Mouse (Mus musculus) layer of hippocampus, adult 2 months (tissue): ENCODE results near the gene Clip3. TPM values are rescaled to one million over a fixed set of nuclear protein-coding genes. Genes with fewer than 3 reads are reported as not detected.

Experiments used
- DNase-seq, 2 experiments: peaks; one replicate each; pipeline ENCODE4 v3.0.0; 2022; ENCODE audit warnings: low spot score in 2 of 2
- H3K27ac ChIP-seq: fragments of 200-600 bp; 2 replicates; pipeline ENCODE4 v1.8.1; 2022
- H3K4me3 ChIP-seq: fragments of 200-600 bp; 2 replicates; pipeline ENCODE4 v1.8.1; 2022; ENCODE audit warnings: mild to moderate bottlenecking
- CTCF ChIP-seq: fragments of 200-600 bp; conservative IDR thresholded peaks from 2 replicates; pipeline ENCODE4 v1.8.1; 2022; ENCODE audit warnings: antibody characterized with exemption, mild to moderate bottlenecking, moderate library complexity
- total RNA-seq, 2 experiments: library from RNA; stranded (reverse); gene quantifications; 2 replicates each; pipeline ENCODE4 v1.2.3; 2021

Clip3 gene
- total RNA-seq, 2 experiments from 2014 or later, result 453 to 474 TPM

GRCm38 (mm10) chr7:30281522-30281921 is 10.0 kb upstream of the Clip3 start:
- TF ChIP-seq CTCF, result no peak
- H3K27ac ChIP-seq, result no peak overlapping the region
- H3K4me3 ChIP-seq, result no peak overlapping the region
- DNase-seq, result no peak

- no peak overlapping the region for H3K27ac ChIP-seq
- TF ChIP-seq CTCF, result no peak
Observed at GRCm38 (mm10) chr7:30282740-30283139, 8.8 kb upstream of the Clip3 start.

GRCm38 (mm10) chr7:30286701-30287410 is 4.7 kb upstream of the Clip3 start:
- Histone ChIP-seq H3K4me3 (no peak overlapping the region), H3K27ac (no peak overlapping the region)
- DNase-seq, result no peak
- no peak for TF ChIP-seq CTCF

More at GRCm38 (mm10) chr7:30282740-30283139, 8.8 kb upstream of the Clip3 start:
- no peak for DNase-seq
- H3K4me3 ChIP-seq, result no peak overlapping the region

- TF ChIP-seq CTCF, result no peak
- no peak overlapping the region for H3K27ac ChIP-seq
Observed at GRCm38 (mm10) chr7:30288046-30288445, 3.5 kb upstream of the Clip3 start.

GRCm38 (mm10) chr7:30289071-30289713 is 2.3 kb upstream of the Clip3 start:
- TF ChIP-seq CTCF, result no peak
- DNase-seq, result no peak
- no peak overlapping the region for H3K4me3 ChIP-seq
- peak overlapping the region; percentile 4; the same call in 1 of the 2 replicates for H3K27ac ChIP-seq

More at GRCm38 (mm10) chr7:30288046-30288445, 3.5 kb upstream of the Clip3 start:
- no peak overlapping the region for H3K4me3 ChIP-seq
- no peak for DNase-seq

- peak; percentile 42 for TF ChIP-seq CTCF
- no peak for DNase-seq
- peak overlapping the region; percentile 4; the same call in 1 of the 2 replicates for H3K27ac ChIP-seq
- H3K4me3 ChIP-seq, result no peak overlapping the region
Observed at GRCm38 (mm10) chr7:30289714-30290399, 1.7 kb upstream of the Clip3 start.

- Histone ChIP-seq H3K4me3 (peak overlapping the region; percentile 27), H3K27ac (peak overlapping the region; percentile 75)
- TF ChIP-seq CTCF, result no peak
- peak in 1 of 2 experiments; percentile 29 for DNase-seq
Observed at GRCm38 (mm10) chr7:30293795-30294194, 2.3 kb downstream of the Clip3 start.

GRCm38 (mm10) chr7:30294296-30294695 is 2.8 kb downstream of the Clip3 start:
- peak; percentile 17 for TF ChIP-seq CTCF

GRCm38 (mm10) chr7:30295103-30295502 is 3.6 kb downstream of the Clip3 start:
- peak in 1 of 2 experiments; percentile 27 for DNase-seq
- Histone ChIP-seq H3K4me3 (no peak overlapping the region), H3K27ac (peak overlapping the region; percentile 75)
- no peak for TF ChIP-seq CTCF

More at GRCm38 (mm10) chr7:30294296-30294695, 2.8 kb downstream of the Clip3 start:
- DNase-seq, result no peak
- Histone ChIP-seq H3K4me3 (peak overlapping the region; percentile 27), H3K27ac (peak overlapping the region; percentile 75)

- DNase-seq, result no peak
- no peak overlapping the region for H3K27ac ChIP-seq
- H3K4me3 ChIP-seq, result no peak overlapping the region
- TF ChIP-seq CTCF, result no peak
Observed at GRCm38 (mm10) chr7:30296816-30297215, 5.3 kb downstream of the Clip3 start.

GRCm38 (mm10) chr7:30297266-30297665 is 5.7 kb downstream of the Clip3 start:
- H3K4me3 ChIP-seq, result no peak overlapping the region
- no peak for TF ChIP-seq CTCF
- no peak for DNase-seq
- no peak overlapping the region for H3K27ac ChIP-seq

GRCm38 (mm10) chr7:30300914-30301313 is 9.4 kb downstream of the Clip3 start:
- no peak overlapping the region for H3K27ac ChIP-seq
- no peak overlapping the region for H3K4me3 ChIP-seq
- no peak for DNase-seq
- TF ChIP-seq CTCF, result peak; percentile 82
